8 mouse cellular contexts compared by ENCODE assay signal in the genomic region with DNA sequence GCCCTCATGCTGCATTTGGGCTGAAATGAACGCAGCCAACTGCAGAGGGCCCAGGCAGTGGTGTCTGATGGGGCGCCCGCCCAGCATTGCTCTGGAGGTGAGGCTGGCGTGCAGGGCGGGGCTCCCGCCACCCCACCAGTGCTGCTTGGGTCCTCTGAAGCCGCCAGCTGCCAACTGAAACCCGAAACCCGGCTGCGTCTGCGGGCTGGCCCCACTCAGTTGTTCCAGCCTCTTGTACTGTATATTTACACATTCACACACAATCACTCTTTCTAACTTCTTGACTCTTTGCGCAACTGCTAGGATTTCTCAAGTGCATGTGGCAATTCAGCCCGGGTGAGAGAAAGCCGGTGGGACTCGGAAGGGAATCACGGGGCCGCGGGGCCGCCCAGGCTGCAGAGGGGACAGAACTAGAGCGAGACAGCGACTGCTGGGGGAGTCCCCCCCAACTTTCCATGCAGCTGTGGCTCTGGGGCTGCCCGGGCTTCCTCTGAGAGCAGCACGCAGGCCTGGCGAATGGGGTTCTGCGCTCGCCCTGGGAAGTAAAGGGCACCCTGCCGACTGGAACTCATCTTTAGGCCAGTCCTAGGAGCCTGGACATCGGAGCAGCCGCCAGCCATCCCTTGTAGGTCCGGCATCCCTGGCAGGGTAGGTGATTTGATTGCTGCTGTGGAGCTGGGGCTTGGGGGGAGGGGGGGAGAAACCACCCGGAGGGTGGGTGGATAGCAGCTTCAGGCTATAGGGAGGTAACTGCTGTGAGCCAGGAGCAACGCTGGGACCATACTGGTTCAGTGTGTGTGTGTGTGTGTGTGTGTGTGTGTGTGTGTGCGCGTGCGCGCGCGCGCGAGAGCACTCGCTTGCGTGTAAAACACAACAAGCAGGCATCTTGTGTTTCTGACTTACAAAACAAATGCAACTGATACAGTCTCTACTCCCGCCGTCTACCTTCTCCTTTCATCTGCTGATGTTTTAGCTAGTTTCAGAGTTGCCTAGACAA. TPM values are rescaled to one million over a fixed set of nuclear protein-coding genes. Genes with fewer than 3 reads are reported as not detected.
DNase-seq lines count a peak whose midpoint lies in the region; ATAC-seq and TF ChIP-seq lines count a peak whose summit lies in the region.

Gene Arhgap24 (plus strand): TSS at position 177 of the 997 bp plus-strand sequence.

- TF ChIP-seq CTCF in embryonic fibroblast, embryonic 13.5 days (IDR thresholded peaks at IDR 0.05; ENCODE audit: borderline replicate concordance, insufficient read depth, low read length), result no peak
- peak; percentile 38; the same call in 1 of the 2 replicates for TF ChIP-seq CTCF in stomach, postnatal 0 days (IDR thresholded peaks at IDR 0.05; ENCODE audit: low read depth)

- peak; percentile 84 for ATAC-seq in heart, embryonic 12.5 days (ENCODE audit: insufficient number of reproducible peaks, low FRiP score)
- ATAC-seq in kidney, embryonic 15.5 days (replicated peaks; ENCODE audit: low FRiP score), result peak; percentile 93
- peak; percentile 72 for ATAC-seq in liver, embryonic 16.5 days (ENCODE audit: low read depth)
- peak; percentile 85 for ATAC-seq in neural tube, embryonic 11.5 days (ENCODE audit: insufficient read depth, low FRiP score, low TSS enrichment)
- ATAC-seq in stomach, postnatal 0 days (ENCODE audit: low FRiP score, low TSS enrichment), result peak; percentile 95

- H3K4me1 ChIP-seq in embryonic fibroblast, embryonic 13.5 days (ENCODE audit: control insufficient read depth, insufficient read depth, low read length), result peaks cover 10% of the 10 kb centered on the region
- H3K4me1 ChIP-seq in heart, embryonic 12.5 days (replicated peaks), result peaks cover 8% of the 10 kb centered on the region
- H3K4me1 ChIP-seq in kidney, embryonic 15.5 days, result peaks cover 9% of the 10 kb centered on the region
- H3K4me1 ChIP-seq in liver, embryonic 16.5 days (ENCODE audit: control insufficient read depth, low read depth, low read length), result peaks cover 3% of the 10 kb centered on the region; the same call in 1 of the 2 replicates
- peaks cover 5% of the 10 kb centered on the region; the same call in 1 of the 2 replicates for H3K4me1 ChIP-seq in neural tube, embryonic 11.5 days (ENCODE audit: control insufficient read depth, insufficient read depth, low read length)
- H3K4me1 ChIP-seq in stomach, postnatal 0 days (replicated peaks; ENCODE audit: control insufficient read depth, insufficient read depth), result no peaks in the 10 kb centered on the region

- peak within 1 kb of the TSS; percentile 90 for H3K4me2 ChIP-seq in heart, embryonic 12.5 days
- H3K4me2 ChIP-seq in kidney, embryonic 15.5 days, result peak within 1 kb of the TSS; percentile 97
- H3K4me2 ChIP-seq in liver, embryonic 16.5 days (ENCODE audit: low read depth, low read length), result peak within 1 kb of the TSS; percentile 60
- peak within 1 kb of the TSS; percentile 62 for H3K4me2 ChIP-seq in neural tube, embryonic 11.5 days (ENCODE audit: low read depth)
- peak within 1 kb of the TSS; percentile 85 for H3K4me2 ChIP-seq in stomach, postnatal 0 days (replicated peaks; ENCODE audit: low read depth)

- H3K4me3 ChIP-seq in embryonic fibroblast, embryonic 13.5 days (ENCODE audit: insufficient read depth, low read length), result peak within 1 kb of the TSS; percentile 57
- peak within 1 kb of the TSS; percentile 61 for H3K4me3 ChIP-seq in heart, embryonic 12.5 days
- H3K4me3 ChIP-seq in kidney, embryonic 15.5 days (replicated peaks), result peak within 1 kb of the TSS; percentile 62
- H3K4me3 ChIP-seq in liver, embryonic 16.5 days (ENCODE audit: low read depth, low read length), result peak within 1 kb of the TSS; percentile 60
- peak within 1 kb of the TSS; percentile 41 for H3K4me3 ChIP-seq in neural tube, embryonic 11.5 days (ENCODE audit: low read depth, low read length)
- peak within 1 kb of the TSS; percentile 66 for H3K4me3 ChIP-seq in stomach, postnatal 0 days (ENCODE audit: low read depth, low read length)

- WGBS in heart, embryonic 12.5 days, result under 1% methylated on average over 44 of the region's 44 CpGs
- under 1% methylated on average over 44 of the region's 44 CpGs for WGBS in kidney, embryonic 15.5 days
- 1% methylated on average over 44 of the region's 44 CpGs for WGBS in liver, embryonic 16.5 days (ENCODE audit: insufficient replicate concordance)
- WGBS in neural tube, embryonic 11.5 days, result under 1% methylated on average over 39 of the region's 44 CpGs
- 2% methylated on average over 42 of the region's 44 CpGs for WGBS in stomach, postnatal 0 days

- no peaks in the 10 kb centered on the region for H3K36me3 ChIP-seq in heart, embryonic 12.5 days
- H3K36me3 ChIP-seq in kidney, embryonic 15.5 days, result no peaks in the 10 kb centered on the region
- no peaks in the 10 kb centered on the region for H3K36me3 ChIP-seq in liver, embryonic 16.5 days (ENCODE audit: control insufficient read depth, insufficient read depth)
- H3K36me3 ChIP-seq in neural tube, embryonic 11.5 days (ENCODE audit: control insufficient read depth, insufficient read depth, low read length), result no peaks in the 10 kb centered on the region
- no peaks in the 10 kb centered on the region for H3K36me3 ChIP-seq in stomach, postnatal 0 days (ENCODE audit: control insufficient read depth, insufficient read depth, low read length)

- H3K27me3 ChIP-seq in heart, embryonic 12.5 days (replicated peaks), result 0 out of 2 replicates have a peak, but pooled peaks cover 5% of the 10 kb centered on the region
- no peaks in the 10 kb centered on the region for H3K27me3 ChIP-seq in kidney, embryonic 15.5 days
- no peaks in the 10 kb centered on the region for H3K27me3 ChIP-seq in liver, embryonic 16.5 days (ENCODE audit: control insufficient read depth, insufficient read depth, low read depth, low read length)
- no peaks in the 10 kb centered on the region for H3K27me3 ChIP-seq in neural tube, embryonic 11.5 days (ENCODE audit: control insufficient read depth, insufficient read depth, low read length)
- no peaks in the 10 kb centered on the region for H3K27me3 ChIP-seq in stomach, postnatal 0 days (ENCODE audit: control insufficient read depth, insufficient read depth, low read length)

- peak; percentile 26 for TF ChIP-seq EP300 in stomach, postnatal 0 days (optimal IDR thresholded peaks at IDR 0.05)

- peak within 1 kb of the TSS; percentile 58 for H3K27ac ChIP-seq in embryonic fibroblast, embryonic 13.5 days (ENCODE audit: insufficient read depth, low read length)
- peak within 1 kb of the TSS; percentile 22; the same call in 1 of the 2 replicates for H3K27ac ChIP-seq in heart, embryonic 12.5 days (ENCODE audit: poor library complexity, severe bottlenecking)
- H3K27ac ChIP-seq in kidney, embryonic 15.5 days, result peak within 1 kb of the TSS; percentile 85
- H3K27ac ChIP-seq in liver, embryonic 16.5 days (ENCODE audit: low read length), result peak within 1 kb of the TSS; percentile 77
- peak within 1 kb of the TSS; percentile 47; the same call in 1 of the 2 replicates for H3K27ac ChIP-seq in neural tube, embryonic 11.5 days (ENCODE audit: low read depth, low read length)
- H3K27ac ChIP-seq in stomach, postnatal 0 days (replicated peaks), result peak within 1 kb of the TSS; percentile 99

- DNase-seq in cerebellum, postnatal 36 days, result peak; percentile 3 to 5
- DNase-seq in cerebellum, adult 8-10 months, result no peak
- DNase-seq in neural tube, embryonic 11.5 days (ENCODE audit: low spot score), result peak; percentile 77
- DNase-seq in stomach, postnatal 0 days (ENCODE audit: low spot score), result peak; percentile 93

- peak; percentile 51 for TF ChIP-seq POLR2A in embryonic fibroblast, embryonic 13.5 days (IDR thresholded peaks at IDR 0.05; ENCODE audit: low read depth, low read length)

- H3K9ac ChIP-seq in heart, embryonic 12.5 days, result peak within 1 kb of the TSS; percentile 63
- peak within 1 kb of the TSS; percentile 61 for H3K9ac ChIP-seq in kidney, embryonic 15.5 days
- H3K9ac ChIP-seq in liver, embryonic 16.5 days (ENCODE audit: low read depth, low read length), result peak within 1 kb of the TSS; percentile 55
- peak within 1 kb of the TSS; percentile 49 for H3K9ac ChIP-seq in neural tube, embryonic 11.5 days (ENCODE audit: low read length)
- peak within 1 kb of the TSS; percentile 87 for H3K9ac ChIP-seq in stomach, postnatal 0 days (ENCODE audit: low read length)

- H3K9me3 ChIP-seq in heart, embryonic 12.5 days (replicated peaks), result no peaks in the 10 kb centered on the region
- no peaks in the 10 kb centered on the region for H3K9me3 ChIP-seq in kidney, embryonic 15.5 days (replicated peaks)
- no peaks in the 10 kb centered on the region for H3K9me3 ChIP-seq in liver, embryonic 16.5 days (replicated peaks; ENCODE audit: control insufficient read depth, low read length)
- no peaks in the 10 kb centered on the region for H3K9me3 ChIP-seq in neural tube, embryonic 11.5 days (ENCODE audit: control insufficient read depth, low read length)
- H3K9me3 ChIP-seq in stomach, postnatal 0 days (ENCODE audit: control insufficient read depth, low read length), result no peaks in the 10 kb centered on the region

RNA-seq across cellular contexts. Expression of gene Arhgap24, which starts in this region (rescaled TPM):
- polyA plus RNA-seq in embryonic fibroblast, embryonic 13.5 days (2011; ENCODE audit: insufficient read length, low read depth, missing spikeins), result 27.1 and 27.3 TPM in 2 replicates
- polyA plus RNA-seq in heart, embryonic 12.5 days (2016; fragmentation: Nextera tagmentation; extraction: Ambion mirVana), result 10.0 TPM in 2 replicates
- polyA plus RNA-seq in kidney, embryonic 15.5 days (2015; fragmentation: Nextera tagmentation; extraction: Ambion mirVana), result 70.9 and 71.3 TPM in 2 replicates
- polyA plus RNA-seq in liver, embryonic 16.5 days (2015; fragmentation: Nextera tagmentation; extraction: Ambion mirVana), result 3.2 and 3.6 TPM in 2 replicates
- polyA plus RNA-seq in neural tube, embryonic 11.5 days (2014; fragmentation: Nextera tagmentation; extraction: Ambion mirVana), result 4.2 and 5.7 TPM in 2 replicates
- polyA plus RNA-seq in stomach, postnatal 0 days (2015; fragmentation: Nextera tagmentation; extraction: Ambion mirVana), result 24.4 and 24.5 TPM in 2 replicates

Comparison
In these comparisons a context has a peak if more than half of its experiments do, and no peak if none do; other contexts are left out.
1. H3K27ac ChIP-seq: peak in every context shown above with its lines; median percentile 99 in stomach, postnatal 0 days; 85 in kidney, embryonic 15.5 days; 77 in liver, embryonic 16.5 days; 58 in embryonic fibroblast, embryonic 13.5 days; 47 in neural tube, embryonic 11.5 days; 22 in heart, embryonic 12.5 days.